Mouse (Mus musculus) kidney, postnatal 4 days (tissue): ENCODE results near the gene Prl7a2.

ENCODE experiments used
- DNase-seq, 2 experiments: peaks; one replicate each; pipeline ENCODE4 v3.0.0; 2021; ENCODE audit warnings: mixed read lengths in 2 of 2

The Prl7a2 gene

GRCm38 (mm10) chr13:27667936-27668335 lies at the start of gene Prl7a2:
TSS of gene Prl7a2 (minus strand) at chr13:27668036.
- no peak for DNase-seq

DNA sequence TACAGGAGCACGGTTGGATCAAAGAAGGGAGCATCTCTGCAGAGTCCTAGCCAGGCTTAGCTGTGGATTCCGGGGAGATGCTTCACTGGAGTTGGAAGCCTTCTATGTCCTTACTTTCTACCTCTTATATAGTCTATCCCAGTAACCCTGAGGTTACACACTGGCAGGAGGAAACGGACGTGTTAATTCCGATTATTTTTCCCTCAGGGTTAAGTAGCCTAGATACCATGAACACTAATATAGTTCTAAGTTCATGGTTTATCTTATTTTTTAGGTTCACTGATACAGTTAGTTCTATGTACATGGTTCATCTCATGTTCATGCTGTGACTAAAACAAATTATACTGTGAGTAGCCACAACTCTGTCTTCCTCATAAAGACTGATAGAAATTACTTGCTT lies 48.8 kb upstream of the Prl7a2 start, which contains the start of gene Prl7d1:
Gene Prl7d1, minus strand, starts transcription at position 101 of the 400 bp plus-strand sequence.
- DNase-seq: no peak

DNA sequence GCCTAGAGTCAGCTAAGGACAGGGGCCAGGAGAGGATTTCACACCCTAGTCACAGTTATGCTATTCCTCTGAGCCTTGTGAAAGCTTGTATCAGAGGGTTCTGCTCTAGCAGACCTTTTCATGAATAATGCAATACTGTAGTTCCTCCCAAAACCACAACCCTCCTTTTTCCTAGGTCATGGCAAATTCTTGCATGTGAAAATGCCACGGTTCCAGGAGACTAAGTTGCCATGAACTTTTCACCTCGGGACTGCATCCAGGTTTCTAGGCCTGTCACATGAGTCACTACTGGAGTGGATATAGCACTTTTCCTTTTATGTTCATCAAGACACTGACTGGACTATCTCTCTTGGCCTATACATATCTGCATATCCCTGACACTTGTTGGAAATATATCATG lies 38.7 kb upstream of the Prl7a2 start:
- no peak for DNase-seq

- DNase-seq: no peak
Observed at GRCm38 (mm10) chr13:27660747-27661146, 7.1 kb downstream of the Prl7a2 start.

DNA sequence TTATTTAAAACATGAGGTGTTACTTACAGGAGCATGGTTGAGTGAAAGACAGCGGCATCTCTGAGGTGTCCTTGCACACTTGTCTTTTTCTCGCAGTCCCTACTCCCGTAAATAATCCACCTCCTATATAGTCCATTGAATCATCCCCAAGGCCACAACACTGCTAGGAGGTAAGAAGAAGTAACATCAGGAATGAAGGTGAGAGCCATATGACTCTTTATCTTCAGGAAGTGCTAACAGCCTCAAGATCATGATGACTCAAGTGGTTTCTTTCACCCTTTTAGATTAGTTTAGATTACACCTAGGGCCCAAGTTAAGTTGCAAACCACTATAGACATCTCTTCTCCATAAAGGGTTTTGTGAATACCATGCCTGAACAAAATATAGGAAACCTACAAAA lies 25.4 kb downstream of the Prl7a2 start, which contains the start of gene Prl7a1:
Gene Prl7a1, minus strand, starts transcription at position 101 of the 400 bp plus-strand sequence.
- no peak for DNase-seq

DNA sequence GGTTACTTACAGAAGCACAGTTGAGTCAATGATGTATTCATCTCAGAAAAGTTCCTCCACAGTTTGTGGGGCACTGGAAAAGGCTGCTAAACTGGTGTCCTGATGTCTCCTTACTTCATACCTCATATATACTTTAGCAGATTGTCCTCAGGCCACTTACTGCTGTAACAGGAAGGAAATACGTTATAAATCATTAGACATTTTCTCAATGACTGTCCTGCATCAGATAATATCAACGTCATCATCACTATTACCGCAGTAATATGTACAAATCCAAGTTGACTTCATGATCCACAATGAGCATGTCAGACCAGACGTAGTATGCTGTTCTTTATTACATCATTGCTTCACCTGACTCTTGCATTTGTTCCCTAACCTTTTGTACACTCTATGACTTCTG lies 57.4 kb downstream of the Prl7a2 start, which contains the start of gene Prl7b1:
Gene Prl7b1, minus strand, starts transcription at position 101 of the 400 bp plus-strand sequence.
- no peak for DNase-seq
